Mouse (Mus musculus) heart, postnatal 25 days (tissue): Measurements from ENCODE around the gene Pcyox1. TPM values are rescaled to one million over a fixed set of nuclear protein-coding genes. Genes with fewer than 3 reads are reported as not detected.
"Not testable (repeated sequence)": the region's sequence is repeated elsewhere in the genome, so short reads cannot be mapped to it uniquely, and the experiment has no call there.

Experiments used
- DNase-seq: peaks from one replicate; pipeline ENCODE4 v3.0.0; 2022; ENCODE audit warnings: low spot score
- intact Hi-C: fragments of 180-260 bp; cut with DNase I; formaldehyde crosslinking; loops from one replicate; pipeline ENCODE4 v1.15.1; 2025
- total RNA-seq, 2 experiments: library from RNA; stranded (reverse); gene quantifications; 2 replicates each; pipeline ENCODE4 v1.2.3; 2021

Pcyox1 gene
- total RNA-seq, 2 experiments from 2014 or later, result 62.1 to 72.9 TPM

DNA sequence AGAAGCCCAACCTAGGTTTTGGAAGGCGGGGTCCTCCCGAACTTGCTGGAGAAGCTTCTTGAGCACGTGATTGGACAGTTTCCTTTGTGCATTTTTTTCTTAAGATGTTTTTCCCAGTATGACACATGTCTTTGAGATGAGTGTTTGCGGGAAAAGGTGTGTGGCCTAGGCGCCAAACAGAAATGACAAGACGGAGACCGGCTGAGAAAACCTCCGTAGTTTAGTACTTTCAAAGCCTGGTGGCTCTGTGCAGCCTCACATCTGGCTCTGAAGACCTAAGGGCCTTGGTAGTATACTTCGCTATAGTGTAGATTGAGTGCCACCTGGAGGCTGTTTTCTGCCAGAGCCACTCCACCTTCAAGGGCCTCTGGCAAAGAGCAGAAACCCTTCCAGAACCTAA is 4.0 kb upstream of the Pcyox1 start:
- peak; percentile 38 for DNase-seq
- intact Hi-C loops, result loop anchor here (5.0 kb wide), 2 partner anchors 259 to 274 kb away; no protein-coding TSS in a partner anchor

DNA sequence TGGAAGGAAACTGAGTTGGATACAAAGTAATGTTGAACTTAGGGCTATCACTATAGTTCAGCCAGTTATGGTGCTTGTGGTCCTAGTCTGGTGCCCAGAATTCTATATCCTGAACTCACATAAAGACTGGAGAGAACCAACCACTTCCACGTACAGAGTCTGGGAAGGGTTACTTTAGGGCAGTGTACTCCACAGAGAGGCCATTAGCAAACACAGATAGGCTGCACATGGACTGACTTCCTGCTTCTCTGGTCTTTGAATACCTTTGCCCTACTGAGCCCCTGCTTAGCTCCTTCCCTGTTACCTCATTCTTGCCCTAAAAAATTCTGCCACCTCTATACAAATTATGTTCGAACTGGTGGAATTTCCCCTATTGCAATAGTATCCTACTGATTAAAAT is 3.0 kb upstream of the Pcyox1 start:
- DNase-seq, result no peak
- intact Hi-C loops, result loop anchor here (5.0 kb wide), 2 partner anchors 258 to 273 kb away; no protein-coding TSS in a partner anchor

DNA sequence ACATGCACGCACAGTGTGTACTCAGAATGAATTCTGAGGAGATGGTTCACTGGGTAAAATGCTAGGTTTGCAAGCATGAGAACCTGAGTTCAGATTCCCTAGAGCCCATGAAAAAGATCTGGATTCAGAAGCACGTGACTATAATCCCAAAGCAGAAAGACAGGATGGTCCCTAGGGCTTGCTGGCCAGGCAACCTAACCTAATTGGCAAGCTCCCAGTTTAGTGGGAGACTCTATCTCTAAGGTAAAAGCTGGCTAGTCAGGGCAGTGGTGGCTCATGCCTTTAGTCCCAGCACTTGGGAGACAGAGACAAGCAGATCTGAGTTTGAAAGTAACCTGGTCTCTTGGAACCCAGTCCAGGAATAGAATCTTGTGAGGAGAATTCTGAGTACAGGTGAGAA is 2.0 kb upstream of the Pcyox1 start:
- DNase-seq, result no peak
- intact Hi-C loops, result no loop called here

DNA sequence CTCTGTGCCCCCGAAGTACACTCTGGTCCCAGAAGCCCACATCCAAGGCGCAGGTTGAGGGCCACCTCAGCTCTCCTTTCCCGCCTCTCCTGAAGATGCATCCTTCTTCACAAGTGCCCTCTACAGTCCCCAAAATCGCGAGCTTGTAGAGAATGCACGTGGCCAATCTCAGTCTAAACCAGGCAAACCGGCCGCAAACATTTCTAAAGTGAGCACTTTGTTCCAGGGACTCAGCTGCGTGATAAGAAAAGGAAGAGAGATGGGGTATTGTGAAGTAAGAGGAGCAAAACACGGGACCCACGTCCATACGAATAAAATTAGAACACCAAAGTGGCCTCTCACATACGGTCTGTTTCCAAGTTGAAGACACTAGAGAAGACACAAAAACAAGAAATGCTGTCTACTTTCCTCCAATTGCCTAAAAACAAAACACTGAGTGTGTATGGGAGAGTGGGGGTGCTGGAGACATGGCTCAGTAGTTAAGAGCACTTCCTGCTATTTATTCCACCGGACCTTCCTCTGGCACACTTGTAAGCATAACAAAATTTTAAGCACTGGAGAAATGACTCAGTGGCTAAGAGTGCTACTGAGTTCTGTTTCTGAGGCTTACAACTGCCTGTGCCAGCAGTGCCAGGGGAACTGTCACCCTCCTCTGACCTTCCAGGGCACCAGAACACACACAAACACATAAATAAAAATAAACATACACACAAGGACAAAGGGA is 465 bp upstream of the Pcyox1 start:
- intact Hi-C loops, result loop anchor here (2.0 kb wide), 1 partner anchor 27 kb away; the partner anchor contains the start of gene Snrpg

DNA sequence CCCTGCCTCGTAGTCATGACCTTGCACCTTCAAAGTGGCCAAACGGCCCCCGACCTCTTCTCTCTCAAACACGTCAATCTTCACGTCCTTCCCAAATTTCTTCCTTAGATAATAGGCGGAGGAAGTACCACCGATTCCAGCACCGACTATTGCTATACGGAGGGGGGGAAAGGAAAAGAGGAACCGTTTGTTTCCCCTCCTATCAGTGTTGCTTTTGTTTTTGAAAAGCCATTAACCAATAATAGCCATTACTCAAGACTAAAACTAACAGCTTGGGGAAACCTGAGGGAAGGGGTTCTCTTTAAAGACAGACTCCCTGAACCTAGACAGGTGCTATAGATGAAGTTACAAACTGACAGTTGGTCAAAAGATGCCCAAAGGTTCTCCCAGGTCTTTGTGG is 985 bp downstream of the Pcyox1 start:
- no peak for DNase-seq

More for the DNA sequence above, 465 bp upstream of the Pcyox1 start:
- no peak for DNase-seq

DNA sequence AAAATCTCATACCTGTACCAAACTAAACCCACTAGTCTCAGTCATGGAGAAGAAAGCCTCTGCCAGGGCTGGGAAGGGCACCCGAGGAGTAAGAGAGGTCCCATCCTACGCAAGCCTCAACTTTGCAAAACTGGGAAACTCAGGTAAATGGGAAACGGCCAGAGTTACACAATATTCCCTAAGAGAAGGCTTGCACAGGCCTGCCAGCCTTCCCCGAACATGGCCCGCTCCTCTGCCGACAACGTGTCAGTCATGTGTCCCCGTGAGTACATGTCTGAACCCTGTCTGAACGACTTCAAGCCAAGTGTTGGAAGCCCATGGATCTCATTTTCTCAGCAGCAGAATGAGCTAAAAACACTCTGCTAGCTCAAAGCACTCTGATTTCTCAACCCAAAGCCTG is 1.9 kb downstream of the Pcyox1 start:
- no peak for DNase-seq
- intact Hi-C loops, result no loop called here

More for the DNA sequence above, 985 bp downstream of the Pcyox1 start:
- intact Hi-C loops, result loop anchor here (2.0 kb wide), 1 partner anchor 25 kb away; the partner anchor contains the start of gene Snrpg

DNA sequence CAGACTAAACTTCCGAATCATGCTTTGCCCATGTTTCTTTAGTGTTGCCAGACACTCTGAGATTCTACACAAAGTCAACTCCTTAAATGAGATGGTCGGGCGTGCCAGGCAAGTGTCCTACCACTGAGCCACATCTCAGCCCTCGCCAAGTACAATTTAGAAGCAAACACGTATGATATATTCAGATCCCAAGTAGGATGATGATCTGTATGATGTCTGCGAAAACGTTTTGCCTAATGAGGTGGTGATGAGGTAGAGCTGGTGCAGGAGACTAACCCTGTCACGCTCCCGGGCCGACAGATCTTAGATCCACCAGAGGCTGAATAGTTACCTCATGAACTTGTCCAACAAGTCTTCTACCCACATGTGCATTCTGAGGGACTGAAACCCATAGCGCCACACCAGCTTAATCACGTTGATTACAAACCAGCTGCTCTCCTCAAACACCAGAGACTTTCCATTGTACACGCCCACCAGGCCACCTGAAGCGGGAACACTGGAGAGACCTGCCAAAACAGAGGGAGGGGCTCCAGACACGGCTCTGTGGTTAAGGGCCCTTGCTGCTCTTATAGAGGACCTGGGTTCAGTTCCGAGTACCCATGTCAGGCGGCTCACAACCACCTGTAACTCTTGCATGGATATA is 2.8 kb downstream of the Pcyox1 start:
- DNase-seq, result no peak
- intact Hi-C loops, result no loop called here

DNA sequence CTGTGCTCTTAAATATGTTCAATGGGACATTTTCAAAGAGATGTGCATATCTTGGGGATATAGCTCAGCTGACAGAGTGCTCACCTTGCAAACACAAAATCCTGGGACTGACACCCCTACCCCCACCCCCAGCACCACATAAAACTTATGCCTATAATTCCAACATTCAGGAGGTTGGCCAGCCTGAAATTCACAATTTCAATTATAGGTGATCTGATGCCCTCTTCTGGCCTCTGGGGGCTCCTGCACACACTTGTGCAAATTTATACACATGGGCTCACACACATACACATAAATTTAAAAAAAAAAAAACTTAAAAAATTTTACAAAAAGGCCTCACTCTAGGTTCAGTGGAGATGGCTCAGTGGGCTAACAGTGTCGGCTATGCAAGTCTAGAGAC is 3.8 kb downstream of the Pcyox1 start:
- intact Hi-C loops, result no loop called here
- no peak for DNase-seq

DNA sequence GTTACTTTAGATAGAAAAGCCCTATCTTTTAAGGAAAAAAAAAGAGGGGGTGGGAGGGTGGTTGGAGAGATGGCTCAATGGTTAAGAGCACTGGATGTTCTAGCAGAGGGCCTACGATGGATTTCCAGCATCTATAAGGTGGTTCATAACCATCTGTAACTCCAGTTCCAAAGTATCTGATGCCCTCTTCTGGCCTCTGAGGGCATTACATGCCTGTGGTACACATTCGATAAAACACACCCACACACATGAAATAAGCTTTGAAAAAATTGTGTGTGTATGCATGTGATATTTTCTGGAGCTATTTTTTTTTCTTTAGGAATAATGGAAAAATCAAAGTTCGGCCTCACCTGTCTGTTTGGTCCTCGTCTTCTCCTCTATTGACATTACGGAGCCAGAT is 5.6 kb downstream of the Pcyox1 start:
- intact Hi-C loops, result no loop called here
- DNase-seq, result no peak

DNA sequence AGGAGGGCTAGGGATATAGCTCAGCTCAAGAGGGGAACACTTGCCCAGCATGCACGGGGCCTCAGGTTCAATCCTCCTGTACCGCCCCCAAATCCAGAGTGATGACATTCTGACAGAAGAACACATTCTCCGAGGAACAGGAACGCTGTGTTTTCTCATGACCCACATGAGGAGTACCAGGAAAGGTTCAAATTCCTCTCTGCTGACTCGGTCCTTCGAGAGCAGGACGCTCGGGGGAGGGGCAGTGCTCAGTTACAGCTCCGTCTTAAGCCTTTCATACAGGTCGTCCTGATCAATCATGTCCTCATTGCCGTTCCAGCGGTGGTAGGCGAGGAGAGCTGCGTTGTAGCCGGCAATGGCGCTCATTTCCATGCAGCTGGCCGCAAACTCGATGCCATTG is 8.5 kb downstream of the Pcyox1 start:
- no peak for DNase-seq
- intact Hi-C loops, result no loop called here

DNA sequence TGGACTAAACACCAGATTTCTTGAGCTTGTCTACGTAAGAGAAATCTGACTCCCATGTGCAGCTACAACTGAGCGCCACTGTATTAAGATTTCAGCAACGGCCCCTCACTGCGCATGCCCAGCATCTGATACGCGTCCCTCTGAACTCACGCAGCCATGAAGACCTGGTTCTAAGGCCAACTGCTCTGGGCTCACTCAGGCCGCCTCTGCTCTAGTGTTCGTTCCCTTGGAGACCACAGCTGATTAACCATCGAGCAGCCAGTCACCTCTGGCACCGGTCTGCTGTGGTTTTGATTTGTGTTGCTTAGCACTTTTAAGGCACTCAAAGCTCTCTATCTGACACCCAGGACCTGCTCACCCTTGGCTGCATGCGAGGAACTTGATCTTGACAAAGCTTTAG is 9.6 kb downstream of the Pcyox1 start:
- intact Hi-C loops, result no loop called here
- no peak for DNase-seq

DNA sequence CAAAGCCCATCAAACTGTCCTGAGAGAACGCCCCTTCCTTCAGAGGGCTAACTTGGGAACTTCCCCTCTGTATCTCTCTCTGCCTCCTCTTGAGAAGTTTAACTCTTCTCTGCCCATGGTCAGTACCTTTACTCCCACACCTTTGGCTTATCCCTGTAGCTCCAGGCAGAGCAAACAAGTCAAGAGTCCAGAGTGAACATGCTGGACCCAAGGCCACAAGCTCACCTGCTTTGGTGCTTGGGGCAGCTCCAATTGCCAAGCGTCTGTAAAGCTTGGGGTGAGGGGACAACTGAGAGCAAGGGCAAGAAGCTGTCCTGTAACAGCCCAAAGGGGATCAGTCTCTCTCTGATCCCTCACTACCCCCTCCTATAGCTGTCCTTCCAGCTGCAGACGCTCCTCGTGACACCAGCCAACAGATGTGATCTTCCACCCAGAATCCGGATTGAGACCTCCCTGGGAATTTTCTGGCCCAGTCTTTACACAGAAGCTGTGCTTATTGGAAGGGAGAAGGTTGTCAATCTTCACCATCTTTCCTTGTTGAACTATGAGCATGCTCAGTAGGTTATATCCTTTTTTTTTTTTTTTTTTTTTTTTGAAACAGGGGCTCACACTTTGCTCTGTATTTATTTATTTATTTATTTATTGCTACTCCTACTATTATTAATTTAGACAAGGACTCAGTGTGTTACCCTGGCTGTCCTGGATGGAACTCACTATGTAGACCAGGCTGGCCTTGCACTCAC is 11.4 kb downstream of the Pcyox1 start:
- intact Hi-C loops, result no loop called here
- DNase-seq, result no peak

DNA sequence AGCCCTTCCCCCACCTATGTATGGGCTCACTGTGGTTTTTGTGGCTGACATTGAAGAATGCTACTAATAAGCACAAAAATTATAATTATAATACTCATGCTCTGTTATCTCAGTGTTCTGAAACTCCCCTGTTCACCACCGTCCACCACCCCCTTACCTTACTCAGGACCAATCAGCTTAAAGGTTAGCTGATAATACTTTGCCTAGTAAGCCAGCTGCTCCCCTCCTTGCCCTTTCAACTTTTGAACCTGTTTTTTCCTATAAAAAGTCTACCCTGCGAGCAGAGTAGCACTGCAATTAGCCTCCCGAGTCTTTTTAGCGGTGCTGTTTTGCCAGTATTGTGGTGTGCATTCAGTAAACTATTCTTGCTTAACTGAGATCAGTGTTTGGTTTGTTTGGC is 12.3 kb downstream of the Pcyox1 start:
- intact Hi-C loops, result no loop called here
- no peak for DNase-seq

DNA sequence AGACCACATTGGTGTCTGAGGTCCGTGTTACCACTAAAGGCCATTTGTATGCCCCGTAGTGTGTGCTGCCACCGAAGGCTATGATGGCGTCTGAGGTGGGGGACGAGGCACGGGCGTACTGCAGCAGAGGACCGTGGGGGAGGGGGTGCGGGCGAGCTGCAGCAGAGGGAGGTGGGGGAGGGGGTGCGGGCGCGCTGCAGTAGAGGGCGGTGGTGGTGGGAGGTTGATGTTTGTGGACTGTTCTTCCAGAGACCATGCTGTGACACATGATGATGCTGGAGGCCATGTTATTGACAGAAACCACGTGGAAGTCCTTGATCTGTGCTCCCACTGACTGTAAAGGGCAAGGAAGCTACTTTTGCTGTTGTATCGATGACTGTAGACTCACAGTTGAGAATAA is 13.6 kb downstream of the Pcyox1 start:
- intact Hi-C loops, result no loop called here
- DNase-seq, result no peak

DNA sequence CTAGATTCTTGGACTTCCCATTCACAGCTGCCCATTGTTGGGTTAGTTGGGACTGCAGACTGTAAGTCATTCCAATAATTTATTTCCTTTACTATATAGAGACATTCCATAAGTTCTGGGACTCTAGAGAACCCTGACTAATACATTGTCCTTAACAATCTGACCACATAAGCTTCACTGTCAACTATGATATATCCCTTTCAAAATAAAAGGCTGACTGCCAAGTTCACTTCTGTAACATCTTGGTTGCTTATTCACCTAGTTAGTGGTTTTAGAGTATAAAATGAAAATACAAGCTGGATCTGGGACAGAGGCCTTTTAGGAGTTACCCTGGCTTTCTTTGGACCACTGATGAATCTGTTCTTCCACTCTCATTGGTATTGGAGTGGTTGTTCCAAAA is 14.4 kb downstream of the Pcyox1 start:
- no peak for DNase-seq
- intact Hi-C loops, result no loop called here

DNA sequence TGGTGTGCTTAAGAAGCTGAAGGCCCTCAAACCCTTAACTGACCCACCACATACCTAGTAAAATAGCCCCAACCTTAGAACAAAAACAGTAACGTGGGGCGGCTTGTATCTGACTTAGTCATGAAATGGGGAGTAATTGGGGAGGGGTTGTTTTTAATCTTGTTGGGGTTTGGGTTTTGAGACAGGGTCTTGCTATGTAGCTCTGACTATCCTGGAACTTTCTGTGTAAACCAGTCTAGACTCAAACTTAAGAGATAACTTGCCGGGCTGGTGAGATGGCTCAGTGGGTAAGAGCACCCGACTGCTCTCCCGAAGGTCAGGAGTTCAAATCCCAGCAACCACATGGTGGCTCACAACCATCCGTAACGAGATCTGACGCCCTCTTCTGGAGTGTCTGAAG is 16.8 kb downstream of the Pcyox1 start:
- intact Hi-C loops, DNase-seq: not testable (repeated sequence)

DNA sequence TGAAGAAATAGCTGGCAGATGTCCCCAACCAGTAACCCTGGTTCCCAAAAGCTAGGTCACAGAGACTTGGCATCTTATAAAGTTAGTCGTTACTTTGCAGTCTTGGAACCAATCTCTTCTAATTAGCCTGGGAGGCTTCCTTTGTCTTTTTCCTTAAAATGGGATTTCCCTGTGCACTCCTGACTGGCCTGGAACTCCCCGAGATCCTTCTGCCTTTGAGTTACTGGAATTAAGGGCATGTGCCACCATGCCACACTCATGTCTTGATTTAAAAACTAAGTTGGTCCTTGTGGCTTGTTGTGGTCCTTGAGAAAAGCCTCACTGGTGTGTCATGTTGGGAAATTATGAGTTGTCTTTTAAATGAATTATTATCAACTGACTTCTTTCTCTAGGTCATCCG is 18.6 kb downstream of the Pcyox1 start:
- intact Hi-C loops, result no loop called here
- DNase-seq, result no peak

DNA sequence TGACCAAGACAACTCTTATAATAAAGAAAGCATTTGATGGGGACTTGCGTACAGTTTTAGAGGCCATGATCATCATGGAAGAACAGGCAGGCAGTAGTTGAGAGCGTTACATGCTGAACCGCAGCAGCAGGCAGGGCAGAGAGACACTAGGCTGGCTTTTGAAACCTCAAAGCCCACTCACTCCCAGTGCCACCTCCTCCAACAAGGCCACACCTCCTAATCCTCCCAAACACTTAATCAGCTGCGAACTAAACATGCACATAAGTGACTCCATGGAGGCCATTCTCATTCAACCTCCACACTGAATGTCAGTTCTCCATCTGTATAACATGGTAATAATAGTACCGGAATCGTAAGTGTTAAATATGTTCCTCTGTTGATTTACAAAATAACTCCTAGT is 23.4 kb downstream of the Pcyox1 start:
- intact Hi-C loops, result no loop called here
- no peak for DNase-seq

DNA sequence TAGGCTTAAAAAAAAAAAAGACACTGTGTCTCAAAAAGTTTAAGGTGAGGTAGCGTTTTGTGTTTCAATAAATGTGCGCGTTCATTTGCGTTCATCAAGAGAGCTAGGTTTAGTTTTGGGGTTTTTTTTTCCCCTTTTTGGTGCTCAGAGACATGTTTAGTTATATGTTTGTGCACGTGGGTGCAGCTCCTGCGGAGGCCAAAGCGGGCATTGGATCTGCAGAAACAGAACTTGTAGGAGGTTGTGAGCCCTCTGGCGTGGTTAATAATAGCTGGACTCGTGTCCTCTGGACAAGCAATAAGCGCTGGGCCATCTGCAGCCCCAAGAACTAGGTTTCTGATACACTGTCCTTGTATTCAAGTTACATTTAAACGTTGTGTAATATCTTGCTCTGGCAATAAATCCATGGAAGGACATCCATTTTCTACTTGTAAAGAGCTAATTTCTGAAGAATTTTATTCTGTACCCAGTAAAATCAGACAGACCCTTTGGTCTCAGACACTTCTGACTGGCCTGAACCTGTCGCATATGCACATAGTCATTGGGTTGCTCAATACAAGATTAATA is 24.9 kb downstream of the Pcyox1 start:
- DNase-seq, result no peak
- intact Hi-C loops, result loop anchor here (2.0 kb wide), 1 partner anchor 25 kb away; the partner anchor contains the start of gene Pcyox1

DNA sequence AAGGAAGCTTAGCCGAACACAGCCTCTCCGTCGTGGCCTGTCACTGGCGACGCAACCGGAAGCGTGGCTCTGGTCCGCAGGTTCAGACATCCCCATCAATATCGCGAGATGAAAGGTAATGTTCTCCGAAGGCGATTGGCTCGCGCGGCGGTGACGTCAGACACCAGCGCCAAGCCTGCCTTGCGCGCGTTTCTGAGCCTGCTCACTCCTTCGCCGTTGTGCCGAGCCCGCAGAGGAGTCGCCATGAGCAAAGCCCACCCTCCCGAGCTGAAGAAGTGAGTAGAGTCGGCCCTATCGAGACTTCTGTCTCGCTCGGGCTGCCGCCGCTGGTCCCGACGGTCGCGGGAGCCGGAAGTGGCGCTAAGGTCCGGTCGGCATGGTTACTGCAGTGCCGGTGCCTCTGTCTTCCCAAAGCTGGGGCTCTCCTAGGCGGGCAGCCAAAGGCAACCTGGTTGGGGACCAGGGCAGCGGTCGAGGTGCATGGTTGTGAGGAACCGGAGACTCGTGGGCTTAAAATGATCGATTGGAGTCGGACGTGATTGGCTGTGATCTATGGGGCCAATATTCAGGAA is 25.5 kb downstream of the Pcyox1 start:
- DNase-seq, result peak; percentile 94
- intact Hi-C loops, result loop anchor here (2.0 kb wide), 1 partner anchor 25 kb away; the partner anchor contains the start of gene Pcyox1
